Mouse (Mus musculus): ENCODE data around the gene Smim7. TPM values are rescaled to one million over a fixed set of nuclear protein-coding genes. Genes with fewer than 3 reads are reported as not detected.

Gene Smim7
- polyA plus RNA-seq, 1 experiment from 2014 or later = 141 TPM

- Histone ChIP-seq H3K27ac (no peak overlapping the region), H3K4me2 (peak overlapping the region; percentile 96), H3K4me1 (replicated peaks) (peaks cover 35% of the 10 kb centered on the region), H3K4me3 (peak overlapping the region; percentile 69), H3K36me3 (peaks cover 18% of the 10 kb centered on the region), H3K27me3 (no peaks in the 10 kb centered on the region), H3K9ac (peak overlapping the region; percentile 87), H3K9me3 (no peaks in the 10 kb centered on the region)
- 7% methylated on average over 10 of the region's 10 CpGs for WGBS
- no peak for ATAC-seq (ENCODE audit: low FRiP score)
Observed at GRCm38 (mm10) chr8:72572507-72572906, 1.6 kb upstream of the Smim7 start.

- Histone ChIP-seq H3K9ac (peak within 1 kb of the TSS; percentile 87), H3K4me1 (replicated peaks) (peaks cover 35% of the 10 kb centered on the region), H3K27ac (peak within 1 kb of the TSS; percentile 90), H3K36me3 (peaks cover 25% of the 10 kb centered on the region), H3K27me3 (no peaks in the 10 kb centered on the region), H3K9me3 (no peaks in the 10 kb centered on the region), H3K4me2 (peak within 1 kb of the TSS; percentile 96), H3K4me3 (peak within 1 kb of the TSS; percentile 69)
- ATAC-seq (ENCODE audit: low FRiP score) = peak; percentile 19
- WGBS = under 1% methylated on average over 44 of the region's 45 CpGs
Observed at GRCm38 (mm10) chr8:72571611-72572473, 954 bp upstream of the Smim7 start, which contains the start of gene Tmem38a. Gene Tmem38a, plus strand, starts transcription at chr8:72572055.

- Histone ChIP-seq H3K4me1 (replicated peaks) (peaks cover 14% of the 10 kb centered on the region), H3K4me3 (no peak overlapping the region), H3K4me2 (no peak overlapping the region), H3K9ac (no peak overlapping the region), H3K9me3 (no peaks in the 10 kb centered on the region), H3K27me3 (no peaks in the 10 kb centered on the region), H3K27ac (no peak overlapping the region), H3K36me3 (peaks cover 75% of the 10 kb centered on the region)
- no peak for ATAC-seq (ENCODE audit: low FRiP score)
- 93% methylated on average over 2 of the region's 2 CpGs for WGBS
Observed at GRCm38 (mm10) chr8:72565970-72566369, 4.9 kb downstream of the Smim7 start.

GRCm38 (mm10) chr8:72561111-72561689 is 9.7 kb downstream of the Smim7 start:
- ATAC-seq (ENCODE audit: low FRiP score) = no peak
- H3K36me3 ChIP-seq = peaks cover 76% of the 10 kb centered on the region
- no peak overlapping the region for H3K4me2 ChIP-seq
- WGBS = 90% methylated on average over 1 of the region's 1 CpGs
- H3K27ac ChIP-seq = no peak overlapping the region
- no peak overlapping the region for H3K4me3 ChIP-seq
- H3K9me3 ChIP-seq = no peaks in the 10 kb centered on the region
- H3K4me1 ChIP-seq (replicated peaks) = no peaks in the 10 kb centered on the region
- no peaks in the 10 kb centered on the region for H3K27me3 ChIP-seq
- H3K9ac ChIP-seq = no peak overlapping the region

GRCm38 (mm10) chr8:72555770-72556169 is 15.1 kb downstream of the Smim7 start:
- WGBS = 62% methylated on average over 4 of the region's 4 CpGs
- Histone ChIP-seq H3K27ac (no peak overlapping the region), H3K36me3 (peaks cover 57% of the 10 kb centered on the region), H3K9ac (no peak overlapping the region), H3K4me1 (replicated peaks) (peaks cover 9% of the 10 kb centered on the region), H3K4me2 (no peak overlapping the region), H3K4me3 (no peak overlapping the region), H3K9me3 (no peaks in the 10 kb centered on the region), H3K27me3 (no peaks in the 10 kb centered on the region)
- no peak for ATAC-seq (ENCODE audit: low FRiP score)

- Histone ChIP-seq H3K4me1 (replicated peaks) (peaks cover 49% of the 10 kb centered on the region), H3K9me3 (no peaks in the 10 kb centered on the region)
Observed at GRCm38 (mm10) chr8:72549314-72549892, 21.5 kb downstream of the Smim7 start.

GRCm38 (mm10) chr8:72548644-72549313 is 22.1 kb downstream of the Smim7 start:
- H3K9me3 ChIP-seq = no peaks in the 10 kb centered on the region
- peak overlapping the region; percentile 99 for H3K4me3 ChIP-seq
- peaks cover 21% of the 10 kb centered on the region for H3K36me3 ChIP-seq
- H3K9ac ChIP-seq = peak overlapping the region; percentile 88
- H3K4me2 ChIP-seq = peak overlapping the region; percentile 99
- H3K27me3 ChIP-seq = no peaks in the 10 kb centered on the region
- WGBS = under 1% methylated on average over 44 of the region's 45 CpGs
- peaks cover 49% of the 10 kb centered on the region for H3K4me1 ChIP-seq (replicated peaks)
- peak overlapping the region; percentile 92 for H3K27ac ChIP-seq
- 0 out of 2 replicates have a peak, but pooled peaks have one; percentile 0 for ATAC-seq (ENCODE audit: low FRiP score)

More at GRCm38 (mm10) chr8:72549314-72549892, 21.5 kb downstream of the Smim7 start:
- H3K9ac ChIP-seq = peak overlapping the region; percentile 88
- H3K36me3 ChIP-seq = peaks cover 19% of the 10 kb centered on the region
- H3K27ac ChIP-seq = no peak overlapping the region
- WGBS = 25% methylated on average over 5 of the region's 5 CpGs
- H3K4me2 ChIP-seq = peak overlapping the region; percentile 99
- peak overlapping the region; percentile 99 for H3K4me3 ChIP-seq
- no peak for ATAC-seq (ENCODE audit: low FRiP score)
- H3K27me3 ChIP-seq = no peaks in the 10 kb centered on the region

- WGBS = under 1% methylated on average over 75 of the region's 92 CpGs
- peak within 1 kb of the TSS; percentile 99 for H3K4me2 ChIP-seq
- H3K27me3 ChIP-seq = no peaks in the 10 kb centered on the region
- H3K36me3 ChIP-seq = peaks cover 19% of the 10 kb centered on the region
- no peaks in the 10 kb centered on the region for H3K9me3 ChIP-seq
- H3K27ac ChIP-seq = peak within 1 kb of the TSS; percentile 92
- peaks cover 54% of the 10 kb centered on the region for H3K4me1 ChIP-seq (replicated peaks)
- peak within 1 kb of the TSS; percentile 99 for H3K9ac ChIP-seq
- H3K4me3 ChIP-seq = peak within 1 kb of the TSS; percentile 99
- peak; percentile 95 for ATAC-seq (ENCODE audit: low FRiP score)
Observed at GRCm38 (mm10) chr8:72547802-72548643, 22.9 kb downstream of the Smim7 start, which contains the start of gene Med26. Gene Med26, minus strand, starts transcription at chr8:72548270.

- peaks cover 15% of the 10 kb centered on the region for H3K36me3 ChIP-seq
- H3K27ac ChIP-seq = peak overlapping the region; percentile 88
- ATAC-seq (ENCODE audit: low FRiP score) = peak; percentile 27
- peak overlapping the region; percentile 99 for H3K4me3 ChIP-seq
- no peaks in the 10 kb centered on the region for H3K9me3 ChIP-seq
- 3% methylated on average over 27 of the region's 27 CpGs for WGBS
- H3K27me3 ChIP-seq = no peaks in the 10 kb centered on the region
- peak overlapping the region; percentile 99 for H3K9ac ChIP-seq
- peaks cover 55% of the 10 kb centered on the region for H3K4me1 ChIP-seq (replicated peaks)
- H3K4me2 ChIP-seq = peak overlapping the region; percentile 99
Observed at GRCm38 (mm10) chr8:72547122-72547801, 23.6 kb downstream of the Smim7 start.

GRCm38 (mm10) chr8:72539234-72539633 is 31.7 kb downstream of the Smim7 start:
- Histone ChIP-seq H3K9me3 (no peaks in the 10 kb centered on the region), H3K27me3 (no peaks in the 10 kb centered on the region), H3K4me3 (no peak overlapping the region), H3K4me1 (replicated peaks) (0 out of 2 replicates have a peak, but pooled peaks cover 8% of the 10 kb centered on the region), H3K36me3 (peaks cover 12% of the 10 kb centered on the region), H3K4me2 (no peak overlapping the region), H3K9ac (no peak overlapping the region), H3K27ac (no peak overlapping the region)
- no peak for ATAC-seq (ENCODE audit: low FRiP score)

- Histone ChIP-seq H3K36me3 (no peaks in the 10 kb centered on the region; the same call in 1 of the 2 replicates), H3K4me3 (no peak overlapping the region), H3K9ac (no peak overlapping the region), H3K4me2 (no peak overlapping the region), H3K27ac (no peak overlapping the region), H3K9me3 (no peaks in the 10 kb centered on the region), H3K4me1 (replicated peaks) (no peaks in the 10 kb centered on the region), H3K27me3 (no peaks in the 10 kb centered on the region)
- 95% methylated on average over 3 of the region's 3 CpGs for WGBS
- ATAC-seq (ENCODE audit: low FRiP score) = no peak
Observed at GRCm38 (mm10) chr8:72534888-72535287, 36.0 kb downstream of the Smim7 start.
